In the genomic region with DNA sequence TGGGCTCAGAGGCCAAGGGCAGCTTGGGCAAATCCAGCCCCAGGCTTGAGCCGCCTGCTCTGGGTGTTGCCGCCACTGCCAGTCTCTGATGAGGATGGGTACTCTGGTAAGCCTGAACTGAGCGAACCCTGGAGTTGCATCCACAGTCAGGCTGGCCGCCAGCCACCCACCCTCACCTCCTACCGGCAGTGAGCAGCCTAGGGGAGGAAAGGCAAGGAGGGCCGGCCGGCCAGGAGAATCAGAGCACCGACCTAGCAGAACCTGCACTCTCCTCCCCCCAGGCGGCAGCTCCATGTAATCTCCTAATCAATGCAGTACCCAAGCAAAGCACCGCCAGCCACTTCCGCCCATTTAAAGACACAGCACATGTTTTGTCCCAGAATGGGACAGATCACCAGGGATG, we compare ENCODE assay signal across 8 mouse cellular contexts.
DNase-seq lines count a peak whose midpoint lies in the region; ATAC-seq and TF ChIP-seq lines count a peak whose summit lies in the region.

No protein-coding gene starts in this region.

- H3K9ac ChIP-seq in forebrain, embryonic 16.5 days (replicated peaks; ENCODE audit: low read depth, low read length): peak overlapping the region; percentile 62
- no peak overlapping the region for H3K9ac ChIP-seq in kidney, postnatal 0 days (ENCODE audit: low read depth, low read length)
- H3K9ac ChIP-seq in limb, embryonic 14.5 days (ENCODE audit: low read depth, low read length, severe bottlenecking): no peak overlapping the region
- no peak overlapping the region for H3K9ac ChIP-seq in neural tube, embryonic 11.5 days (ENCODE audit: low read length)

- H3K4me3 ChIP-seq in E14TG2a.4 (replicated peaks; ENCODE audit: low read length): peak overlapping the region; percentile 60
- peak overlapping the region; percentile 41 for H3K4me3 ChIP-seq in forebrain, embryonic 16.5 days (replicated peaks; ENCODE audit: low read length)
- H3K4me3 ChIP-seq in kidney, postnatal 0 days (replicated peaks; ENCODE audit: low read depth, low read length): no peak overlapping the region; the same call in 1 of the 2 replicates
- no peak overlapping the region for H3K4me3 ChIP-seq in limb, embryonic 14.5 days (replicated peaks; ENCODE audit: low read length)
- H3K4me3 ChIP-seq in neural tube, embryonic 11.5 days (ENCODE audit: low read depth, low read length): no peak overlapping the region

- peaks cover 40% of the 10 kb centered on the region for H3K4me1 ChIP-seq in E14TG2a.4 (replicated peaks; ENCODE audit: low read depth, low read length)
- H3K4me1 ChIP-seq in forebrain, embryonic 16.5 days (replicated peaks; ENCODE audit: control insufficient read depth, insufficient read depth, low read length): peaks cover 22% of the 10 kb centered on the region
- H3K4me1 ChIP-seq in kidney, postnatal 0 days (replicated peaks; ENCODE audit: insufficient read depth, low read length): no peaks in the 10 kb centered on the region
- H3K4me1 ChIP-seq in limb, embryonic 14.5 days (ENCODE audit: control insufficient read depth, insufficient read depth, low read length): peaks cover 6% of the 10 kb centered on the region
- H3K4me1 ChIP-seq in neural tube, embryonic 11.5 days (ENCODE audit: control insufficient read depth, insufficient read depth, low read length): peaks cover 5% of the 10 kb centered on the region; the same call in 1 of the 2 replicates

- no peak for TF ChIP-seq CTCF in E14TG2a.4 (conservative IDR thresholded peaks at IDR 0.05; ENCODE audit: low read length)
- peak; percentile 36; the same call in 1 of the 2 replicates for TF ChIP-seq CTCF in kidney, postnatal 0 days (IDR thresholded peaks at IDR 0.05; ENCODE audit: low read depth)

- H3K9me3 ChIP-seq in E14TG2a.4 (ENCODE audit: low read length): no peaks in the 10 kb centered on the region
- no peaks in the 10 kb centered on the region for H3K9me3 ChIP-seq in forebrain, embryonic 16.5 days (ENCODE audit: control insufficient read depth, low read length)
- no peaks in the 10 kb centered on the region for H3K9me3 ChIP-seq in kidney, postnatal 0 days (replicated peaks; ENCODE audit: low read length)
- H3K9me3 ChIP-seq in limb, embryonic 14.5 days (ENCODE audit: control insufficient read depth, low read length): no peaks in the 10 kb centered on the region
- no peaks in the 10 kb centered on the region for H3K9me3 ChIP-seq in neural tube, embryonic 11.5 days (ENCODE audit: control insufficient read depth, low read length)

- peak; percentile 84 for DNase-seq in cerebellum, adult 11 months
- DNase-seq in kidney, postnatal 0 days (ENCODE audit: low spot score): peak; percentile 73
- no peak for DNase-seq in limb, embryonic 14.5 days (ENCODE audit: low spot score)
- DNase-seq in neural tube, embryonic 11.5 days (ENCODE audit: low spot score): peak; percentile 57
- no peak for DNase-seq in thymus, postnatal 36 days

- peak; percentile 74 for ATAC-seq in forebrain, embryonic 16.5 days
- ATAC-seq in kidney, postnatal 0 days (replicated peaks; ENCODE audit: low FRiP score, low read depth): peak; percentile 67
- ATAC-seq in limb, embryonic 14.5 days (ENCODE audit: low FRiP score, low read depth): no peak
- peak; percentile 45 for ATAC-seq in neural tube, embryonic 11.5 days (ENCODE audit: insufficient read depth, low FRiP score, low TSS enrichment)
- ATAC-seq in erythroid progenitor cell, adult 5-6 weeks (replicated peaks; ENCODE audit: low FRiP score, poor library complexity, severe bottlenecking): no peak

- 3% methylated on average over 11 of the region's 11 CpGs for WGBS in forebrain, embryonic 16.5 days
- WGBS in kidney, postnatal 0 days: 14% methylated on average over 11 of the region's 11 CpGs
- WGBS in limb, embryonic 14.5 days: 19% methylated on average over 9 of the region's 11 CpGs
- 14% methylated on average over 11 of the region's 11 CpGs for WGBS in neural tube, embryonic 11.5 days

- H3K4me2 ChIP-seq in forebrain, embryonic 16.5 days (ENCODE audit: low read length): peak overlapping the region; percentile 56
- H3K4me2 ChIP-seq in kidney, postnatal 0 days (ENCODE audit: low read length): peak overlapping the region; percentile 43
- H3K4me2 ChIP-seq in limb, embryonic 14.5 days (replicated peaks; ENCODE audit: low read depth, low read length, severe bottlenecking): peak overlapping the region; percentile 31; the same call in 1 of the 2 replicates
- peak overlapping the region; percentile 27; the same call in 1 of the 2 replicates for H3K4me2 ChIP-seq in neural tube, embryonic 11.5 days (ENCODE audit: low read depth)

- 0 out of 2 replicates have a peak overlapping the region, but pooled peaks have one; percentile 12 for H3K27ac ChIP-seq in forebrain, embryonic 16.5 days (ENCODE audit: low read length)
- H3K27ac ChIP-seq in kidney, postnatal 0 days: no peak overlapping the region
- H3K27ac ChIP-seq in limb, embryonic 14.5 days (replicated peaks; ENCODE audit: low read depth, low read length): no peak overlapping the region
- H3K27ac ChIP-seq in neural tube, embryonic 11.5 days (ENCODE audit: low read depth, low read length): no peak overlapping the region

- no peak for TF ChIP-seq POLR2A in limb, embryonic 14.5 days (IDR thresholded peaks at IDR 0.05; ENCODE audit: borderline replicate concordance, extremely low read depth, insufficient read depth, insufficient read length)

- 0 out of 2 replicates have a peak, but pooled peaks cover 5% of the 10 kb centered on the region for H3K36me3 ChIP-seq in E14TG2a.4 (ENCODE audit: insufficient read depth, low read length)
- no peaks in the 10 kb centered on the region for H3K36me3 ChIP-seq in forebrain, embryonic 16.5 days (ENCODE audit: control insufficient read depth, insufficient read depth)
- no peaks in the 10 kb centered on the region for H3K36me3 ChIP-seq in kidney, postnatal 0 days (ENCODE audit: insufficient read depth, low read length)
- H3K36me3 ChIP-seq in limb, embryonic 14.5 days (ENCODE audit: control insufficient read depth, insufficient read depth, low read length): no peaks in the 10 kb centered on the region
- no peaks in the 10 kb centered on the region for H3K36me3 ChIP-seq in neural tube, embryonic 11.5 days (ENCODE audit: control insufficient read depth, insufficient read depth, low read length)

- H3K27me3 ChIP-seq in E14TG2a.4 (ENCODE audit: insufficient read depth, low read length): no peaks in the 10 kb centered on the region
- no peaks in the 10 kb centered on the region for H3K27me3 ChIP-seq in forebrain, embryonic 16.5 days (replicated peaks; ENCODE audit: control insufficient read depth, insufficient read depth, low read length)
- no peaks in the 10 kb centered on the region for H3K27me3 ChIP-seq in kidney, postnatal 0 days (ENCODE audit: insufficient read depth, low read length)
- no peaks in the 10 kb centered on the region for H3K27me3 ChIP-seq in limb, embryonic 14.5 days (ENCODE audit: control insufficient read depth, insufficient read depth, low read length)
- H3K27me3 ChIP-seq in neural tube, embryonic 11.5 days (ENCODE audit: control insufficient read depth, insufficient read depth, low read length): no peaks in the 10 kb centered on the region

Comparison
In these comparisons a context has a peak if more than half of its experiments do, and no peak if none do; other contexts are left out.
1. H3K4me3 ChIP-seq: peak in E14TG2a.4 (single experiment) and forebrain, embryonic 16.5 days (single experiment); none in kidney, postnatal 0 days (single experiment), limb, embryonic 14.5 days (single experiment) and neural tube, embryonic 11.5 days (single experiment).
2. DNase-seq: peak in cerebellum, adult 11 months (single experiment), kidney, postnatal 0 days (single experiment) and neural tube, embryonic 11.5 days (single experiment); none in limb, embryonic 14.5 days (single experiment) and thymus, postnatal 36 days (0 of 2).
3. ATAC-seq: peak in forebrain, embryonic 16.5 days (single experiment), kidney, postnatal 0 days (single experiment) and neural tube, embryonic 11.5 days (single experiment); none in limb, embryonic 14.5 days (single experiment) and erythroid progenitor cell, adult 5-6 weeks (single experiment).
4. Peak in every context shown above with its lines, with median percentiles within 50 percentile points of each other: H3K4me2 ChIP-seq.